Mouse (Mus musculus) spleen, adult 2 months (tissue): ENCODE results near the gene Rab33b. TPM values are rescaled to one million over a fixed set of nuclear protein-coding genes. Genes with fewer than 3 reads are reported as not detected.

Experiments used
- DNase-seq, 2 experiments: peaks; one replicate each; pipeline versions ENCODE4 v3.0.0 to v3.0.0-alpha.2; 2012 to 2021; ENCODE audit warnings: low spot score in 2 of 2, low read depth in 1 of 2
- H3K27ac ChIP-seq: fragments of 200-500 bp; 2 replicates; pipeline ENCODE4 v1.5.1; 2012; ENCODE audit warnings: low read length, inconsistent platforms; ENCODE audit not compliant: insufficient read depth
- H3K27me3 ChIP-seq: fragments of 200-500 bp; 2 replicates; pipeline ENCODE4 v1.6.1; 2012; ENCODE audit warnings: mild to moderate bottlenecking, moderate library complexity, low read length, inconsistent platforms; ENCODE audit not compliant: control insufficient read depth, insufficient read depth
- H3K36me3 ChIP-seq: fragments of 200-500 bp; 2 replicates; pipeline ENCODE4 v1.6.1; 2012; ENCODE audit warnings: mild to moderate bottlenecking, low read length, inconsistent platforms; ENCODE audit not compliant: control insufficient read depth, insufficient read depth
- H3K4me1 ChIP-seq: fragments of 200-500 bp; 2 replicates; pipeline ENCODE4 v1.6.1; 2011; ENCODE audit warnings: inconsistent platforms; ENCODE audit not compliant: control insufficient read depth, insufficient read depth, insufficient read length
- H3K4me3 ChIP-seq: fragments of 200-500 bp; 2 replicates; pipeline ENCODE4 v1.5.1; 2011; ENCODE audit warnings: mild to moderate bottlenecking, inconsistent platforms; ENCODE audit not compliant: insufficient read depth, insufficient read length; ENCODE audit errors: extremely low read depth
- CTCF ChIP-seq: fragments of 200-500 bp; IDR thresholded peaks from 2 replicates; pipeline ENCODE4 v1.5.1; 2011; ENCODE audit warnings: mild to moderate bottlenecking, inconsistent platforms; ENCODE audit not compliant: insufficient read depth, insufficient read length, insufficient replicate concordance; ENCODE audit errors: extremely low read depth
- POLR2A ChIP-seq: fragments of 200-500 bp; IDR thresholded peaks from 2 replicates; pipeline ENCODE4 v1.6.1; 2011; ENCODE audit warnings: low read depth, low read length, inconsistent platforms
- WGBS: fragments of 180-500 bp; shearing (Covaris S2); methylation state at CpG from one replicate; pipeline ENCODE4 v1.1.7; 2018; 5-methylcytosine and 5-hydroxymethylcytosine counted together
- polyA plus RNA-seq: library from polyadenylated mRNA; depleted of rRNA; stranded (reverse); fragments of >200 nt; gene quantifications from 2 replicates; pipeline ENCODE4 v1.2.3, GENCODE M21; 2012

The Rab33b gene
- polyA plus RNA-seq, 1 experiment, result 6.9 TPM

- DNase-seq, result peak; percentile 40 to 59
- H3K27me3 ChIP-seq, result no peaks in the 10 kb centered on the region
- TF ChIP-seq CTCF (peak; percentile 80; the same call in 1 of the 2 replicates), POLR2A (no peak)
- H3K4me1 ChIP-seq, result no peaks in the 10 kb centered on the region
- no peak overlapping the region for H3K4me3 ChIP-seq
- no peaks in the 10 kb centered on the region for H3K36me3 ChIP-seq
- no peak overlapping the region for H3K27ac ChIP-seq
- 16% methylated on average over 8 of the region's 8 CpGs for WGBS
These were observed 27.2 kb downstream of the Rab33b start for GRCm38 (mm10) chr3:51510903-51511302.

- DNase-seq, result no peak
- H3K4me1 ChIP-seq, result no peaks in the 10 kb centered on the region
- no peak overlapping the region for H3K27ac ChIP-seq
- 94% methylated on average over 5 of the region's 5 CpGs for WGBS
- TF ChIP-seq CTCF (no peak), POLR2A (no peak)
- H3K4me3 ChIP-seq, result no peak overlapping the region
- H3K27me3 ChIP-seq, result no peaks in the 10 kb centered on the region
- H3K36me3 ChIP-seq, result no peaks in the 10 kb centered on the region
These were observed 28.3 kb downstream of the Rab33b start for GRCm38 (mm10) chr3:51511983-51512382.

GRCm38 (mm10) chr3:51517467-51517866, 33.7 kb downstream of the Rab33b start:
- DNase-seq, result no peak
- no peak overlapping the region for H3K4me3 ChIP-seq
- TF ChIP-seq CTCF (no peak), POLR2A (no peak)
- no peak overlapping the region for H3K27ac ChIP-seq
- H3K27me3 ChIP-seq, result no peaks in the 10 kb centered on the region
- H3K4me1 ChIP-seq, result no peaks in the 10 kb centered on the region
- WGBS, result 83% methylated on average over 4 of the region's 4 CpGs
- peaks cover 12% of the 10 kb centered on the region for H3K36me3 ChIP-seq

GRCm38 (mm10) chr3:51517878-51518762, 34.4 kb downstream of the Rab33b start:
- no peak for TF ChIP-seq CTCF
- no peak for TF ChIP-seq POLR2A
- no peaks in the 10 kb centered on the region for H3K27me3 ChIP-seq
- WGBS, result 59% methylated on average over 12 of the region's 12 CpGs
- no peaks in the 10 kb centered on the region for H3K4me1 ChIP-seq
- peaks cover 15% of the 10 kb centered on the region for H3K36me3 ChIP-seq
- no peak overlapping the region for H3K4me3 ChIP-seq
- no peak for DNase-seq
- no peak overlapping the region for H3K27ac ChIP-seq

GRCm38 (mm10) chr3:51518763-51519121, 35.0 kb downstream of the Rab33b start:
- no peaks in the 10 kb centered on the region for H3K4me1 ChIP-seq
- no peak overlapping the region for H3K27ac ChIP-seq
- no peak overlapping the region for H3K4me3 ChIP-seq
- TF ChIP-seq CTCF (no peak), POLR2A (no peak)
- WGBS, result 45% methylated on average over 8 of the region's 8 CpGs
- no peak for DNase-seq
- no peaks in the 10 kb centered on the region for H3K27me3 ChIP-seq
- H3K36me3 ChIP-seq, result peaks cover 19% of the 10 kb centered on the region

- Histone ChIP-seq H3K27ac (no peak overlapping the region), H3K27me3 (no peaks in the 10 kb centered on the region), H3K36me3 (peaks cover 27% of the 10 kb centered on the region), H3K4me1 (no peaks in the 10 kb centered on the region), H3K4me3 (no peak overlapping the region)
- WGBS, result 90% methylated on average over 14 of the region's 14 CpGs
- DNase-seq, result no peak
- TF ChIP-seq CTCF, result no peak
These were observed 37.5 kb downstream of the Rab33b start for GRCm38 (mm10) chr3:51521262-51521661.

GRCm38 (mm10) chr3:51525186-51525785, 41.6 kb downstream of the Rab33b start:
- no peak for DNase-seq
- 94% methylated on average over 16 of the region's 16 CpGs for WGBS

More at GRCm38 (mm10) chr3:51525186-51525785, 41.6 kb downstream of the Rab33b start:
- H3K4me3 ChIP-seq, result no peak overlapping the region
- H3K36me3 ChIP-seq, result peaks cover 48% of the 10 kb centered on the region
- TF ChIP-seq CTCF (no peak), POLR2A (no peak)
- no peaks in the 10 kb centered on the region for H3K27me3 ChIP-seq
- no peak overlapping the region for H3K27ac ChIP-seq
- H3K4me1 ChIP-seq, result no peaks in the 10 kb centered on the region
